Mouse (Mus musculus) gastrocnemius, postnatal 25 days (tissue): ENCODE data around the gene Dtnbp1. TPM values are rescaled to one million over a fixed set of nuclear protein-coding genes. Genes with fewer than 3 reads are reported as not detected.
A peak's percentile ranks its signal among the peaks of the same experiment; 100 is the strongest.

Source experiments
- DNase-seq: peaks from one replicate; pipeline ENCODE4 v3.0.0; 2022
- total RNA-seq, 2 experiments: library from RNA; stranded (reverse); gene quantifications; 1 replicate in 1 of 2; 2 replicates in 1 of 2; pipeline ENCODE4 v1.2.3; 2021

Dtnbp1 gene
- total RNA-seq, 2 experiments from 2014 or later: 36.3 to 38.6 TPM

DNA sequence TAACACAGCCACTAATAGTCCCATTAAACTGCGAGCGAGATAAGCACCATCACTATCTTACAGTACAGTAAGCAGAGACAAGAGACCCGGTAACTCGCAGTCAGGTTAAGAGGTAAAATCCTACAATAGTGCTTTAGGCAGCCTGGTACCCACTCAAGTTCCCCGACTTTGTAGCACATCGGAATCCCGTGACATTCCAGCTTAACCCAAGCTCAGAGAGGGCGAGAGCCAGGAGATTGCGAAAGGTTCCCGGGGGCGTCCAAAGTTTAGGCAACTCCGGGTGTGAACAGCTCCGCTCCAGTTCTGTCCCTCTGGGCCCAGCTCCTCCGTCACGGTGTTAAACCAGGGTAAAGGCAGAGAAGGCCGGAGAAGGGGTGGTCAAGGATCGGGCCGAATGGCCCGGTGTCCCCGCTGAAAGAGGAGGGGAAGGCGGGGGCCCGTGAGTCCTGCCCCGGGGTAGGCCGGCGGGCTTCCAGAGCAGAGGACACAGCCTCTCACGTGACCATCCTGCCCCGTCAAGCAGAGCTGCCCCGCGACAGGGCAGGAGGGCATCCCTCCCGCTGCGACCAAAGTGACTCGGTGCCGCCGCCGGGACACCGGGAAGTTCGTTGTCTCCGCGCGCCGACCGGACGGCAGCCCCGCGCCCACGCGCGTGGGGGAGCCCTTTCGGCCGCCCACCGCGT lies 578 bp downstream of the Dtnbp1 start:
- DNase-seq: peak; percentile 82

DNA sequence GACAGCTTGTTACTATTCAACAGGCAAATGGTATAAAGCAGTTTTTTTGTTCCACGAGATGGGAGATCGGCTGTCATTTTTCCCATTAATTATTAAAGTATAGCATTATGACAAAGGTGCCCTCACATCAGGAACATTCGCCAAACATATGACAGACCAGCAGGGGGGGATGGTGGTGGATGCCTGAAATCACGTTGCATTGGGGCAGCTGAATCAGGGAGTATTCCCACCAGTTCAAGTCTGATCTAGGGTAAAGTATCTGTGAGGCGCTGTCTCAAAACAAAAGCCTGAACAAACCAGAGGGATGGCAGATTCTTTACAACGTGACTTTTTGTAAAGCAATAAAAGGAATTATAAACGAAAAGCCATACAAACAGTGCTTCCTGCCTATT lies 1.1 kb downstream of the Dtnbp1 start:
- no peak for DNase-seq

DNA sequence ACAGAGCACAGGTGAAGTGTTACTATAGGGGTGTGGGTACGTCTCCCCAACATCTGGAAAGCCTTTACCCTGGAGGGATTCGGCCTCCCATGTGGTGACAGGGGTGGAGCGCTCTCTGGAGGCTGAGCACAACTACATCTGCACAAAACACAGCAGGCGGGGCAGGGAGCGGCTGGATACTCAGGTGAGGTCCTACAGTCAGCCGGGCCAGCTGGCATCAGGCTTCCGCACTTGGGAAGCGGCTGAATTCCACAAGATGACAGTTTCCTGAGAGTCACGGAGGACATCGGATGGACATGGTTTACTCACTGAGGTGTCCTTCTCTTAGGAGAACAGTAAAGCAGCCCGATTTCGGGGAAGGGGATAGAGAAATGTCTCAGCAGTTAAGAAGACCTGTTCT lies 2.7 kb downstream of the Dtnbp1 start:
- no peak for DNase-seq

DNA sequence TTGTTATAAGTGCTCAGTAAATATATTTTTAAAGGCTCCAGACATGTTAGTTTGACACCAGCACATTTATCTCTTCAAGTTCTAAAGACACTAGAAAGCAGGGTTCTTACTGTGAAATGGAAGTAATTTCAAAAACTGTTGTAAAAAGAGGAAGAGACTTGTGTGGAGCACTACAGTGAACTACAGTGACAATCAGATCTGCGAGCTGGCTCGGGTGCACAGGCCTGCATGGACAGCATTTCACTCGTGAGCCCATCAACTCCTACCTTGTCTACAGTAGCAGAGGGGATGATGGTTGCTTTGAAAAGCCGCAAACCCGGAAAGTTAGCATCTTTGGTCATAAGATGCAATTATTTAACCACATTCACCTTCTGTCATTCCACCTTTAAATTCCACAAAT lies 5.6 kb downstream of the Dtnbp1 start:
- no peak for DNase-seq

- DNase-seq: no peak
Observed at GRCm38 (mm10) chr13:44992550-44993205, 9.3 kb downstream of the Dtnbp1 start.

- no peak for DNase-seq
Observed at GRCm38 (mm10) chr13:44991936-44992335, 10.0 kb downstream of the Dtnbp1 start.

- no peak for DNase-seq
Observed at GRCm38 (mm10) chr13:44990073-44990682, 11.8 kb downstream of the Dtnbp1 start.

- DNase-seq: no peak
Observed at GRCm38 (mm10) chr13:44986352-44986751, 15.6 kb downstream of the Dtnbp1 start.

DNA sequence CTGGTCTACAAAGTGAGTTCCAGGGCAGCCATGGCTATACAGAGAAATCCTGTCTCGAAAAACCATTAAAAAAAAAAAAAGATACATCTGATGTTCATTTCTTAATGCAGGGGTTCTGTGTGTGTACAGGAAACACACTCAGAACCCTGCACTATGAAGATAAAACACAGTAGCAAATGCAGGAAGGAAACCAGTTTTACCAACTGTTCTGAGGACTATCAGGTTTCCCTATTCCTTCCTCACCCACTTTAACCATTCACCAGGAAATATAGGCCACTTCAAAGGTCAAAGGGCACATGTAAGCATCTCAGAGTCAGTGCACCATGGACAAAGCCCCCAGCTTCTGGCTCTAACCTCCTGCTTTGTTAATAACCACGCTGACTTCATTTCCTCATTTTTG lies 16.6 kb downstream of the Dtnbp1 start:
- DNase-seq: no peak

DNA sequence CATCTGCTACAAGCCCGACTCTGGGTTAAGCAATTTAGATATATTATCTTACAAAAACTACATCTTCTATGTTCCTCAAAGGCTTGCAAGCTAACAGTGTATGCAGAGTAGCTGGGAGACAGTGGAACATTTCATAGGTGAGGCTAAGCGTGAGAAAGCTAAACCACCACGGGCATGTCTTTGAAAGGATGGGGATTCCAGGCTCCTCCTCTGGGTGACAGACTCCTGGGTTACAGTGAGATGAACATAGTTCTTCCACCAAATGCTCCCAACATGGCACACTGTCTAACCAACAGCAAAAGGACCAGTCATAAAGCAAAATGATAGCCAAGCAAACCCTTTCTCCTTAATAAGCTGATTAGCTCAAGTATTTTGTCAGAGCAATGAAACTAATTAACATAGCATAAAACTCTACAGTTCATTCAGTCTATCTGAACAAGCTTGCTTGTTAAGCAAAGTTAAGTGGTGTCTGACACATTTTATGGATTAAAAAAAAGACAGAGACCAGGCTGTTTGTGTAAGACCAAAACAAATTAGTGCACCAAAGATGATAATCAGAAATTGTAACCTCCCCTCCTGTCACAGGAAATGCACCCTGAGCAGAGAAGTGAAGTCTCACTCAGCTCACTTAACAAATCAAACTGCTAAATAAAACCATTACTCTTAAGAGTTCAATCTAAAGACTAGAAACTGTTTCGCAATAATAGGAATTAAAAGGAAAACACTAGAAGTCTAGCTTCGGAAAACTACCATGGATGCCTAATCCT lies 18.1 kb downstream of the Dtnbp1 start:
- DNase-seq: no peak

- no peak for DNase-seq
Observed at GRCm38 (mm10) chr13:44982799-44983198, 19.1 kb downstream of the Dtnbp1 start.

GRCm38 (mm10) chr13:44979433-44979832 lies 22.5 kb downstream of the Dtnbp1 start:
- no peak for DNase-seq

DNA sequence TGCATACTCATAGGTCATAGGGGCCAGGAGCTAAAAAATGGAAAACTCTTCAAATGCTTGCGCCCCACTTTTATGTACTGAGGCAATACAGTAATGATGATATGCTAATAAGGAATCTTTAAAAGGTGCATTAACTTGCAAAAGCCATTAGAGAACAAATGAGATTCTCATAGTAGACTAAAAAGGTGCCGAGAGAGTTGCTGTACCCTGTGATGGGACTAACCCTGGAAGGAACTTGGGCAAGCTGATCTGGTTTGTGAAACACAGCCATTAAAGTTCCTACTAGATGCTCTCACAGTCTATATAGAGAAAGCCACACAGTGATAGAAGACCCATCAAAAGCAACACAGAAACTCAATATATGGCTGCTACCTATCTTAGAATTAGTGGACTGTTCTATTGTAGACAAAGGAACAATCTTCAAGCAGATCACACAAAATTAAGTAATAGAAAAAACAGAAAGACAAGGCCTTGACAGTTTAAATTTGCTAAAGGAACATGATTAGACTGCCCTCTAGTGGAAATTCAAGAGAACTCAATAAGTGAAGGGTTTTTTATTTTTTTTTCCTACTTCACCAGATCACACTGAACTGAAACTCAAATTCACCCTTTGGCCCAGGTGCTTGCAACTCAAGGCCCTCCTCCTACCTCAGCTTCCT lies 24.3 kb downstream of the Dtnbp1 start:
- DNase-seq: no peak

DNA sequence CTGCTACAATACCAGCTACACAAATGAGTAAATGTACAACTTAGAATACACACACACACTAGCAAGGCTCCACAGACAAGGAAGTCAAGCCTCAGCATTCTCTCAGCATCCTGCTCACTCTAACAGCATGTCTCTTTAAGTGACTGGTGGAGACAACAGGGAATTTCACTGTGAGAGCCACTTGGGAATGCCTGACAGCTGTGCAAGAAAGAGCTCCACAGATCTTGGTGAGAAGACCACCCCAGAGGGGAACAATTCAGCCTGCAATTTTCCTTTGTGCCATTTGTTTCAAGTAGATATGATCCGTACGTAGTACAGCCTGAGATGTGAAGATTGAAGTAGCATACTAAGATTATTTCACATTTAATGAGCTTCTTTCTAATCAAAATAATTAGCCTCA lies 24.9 kb downstream of the Dtnbp1 start:
- DNase-seq: no peak

DNA sequence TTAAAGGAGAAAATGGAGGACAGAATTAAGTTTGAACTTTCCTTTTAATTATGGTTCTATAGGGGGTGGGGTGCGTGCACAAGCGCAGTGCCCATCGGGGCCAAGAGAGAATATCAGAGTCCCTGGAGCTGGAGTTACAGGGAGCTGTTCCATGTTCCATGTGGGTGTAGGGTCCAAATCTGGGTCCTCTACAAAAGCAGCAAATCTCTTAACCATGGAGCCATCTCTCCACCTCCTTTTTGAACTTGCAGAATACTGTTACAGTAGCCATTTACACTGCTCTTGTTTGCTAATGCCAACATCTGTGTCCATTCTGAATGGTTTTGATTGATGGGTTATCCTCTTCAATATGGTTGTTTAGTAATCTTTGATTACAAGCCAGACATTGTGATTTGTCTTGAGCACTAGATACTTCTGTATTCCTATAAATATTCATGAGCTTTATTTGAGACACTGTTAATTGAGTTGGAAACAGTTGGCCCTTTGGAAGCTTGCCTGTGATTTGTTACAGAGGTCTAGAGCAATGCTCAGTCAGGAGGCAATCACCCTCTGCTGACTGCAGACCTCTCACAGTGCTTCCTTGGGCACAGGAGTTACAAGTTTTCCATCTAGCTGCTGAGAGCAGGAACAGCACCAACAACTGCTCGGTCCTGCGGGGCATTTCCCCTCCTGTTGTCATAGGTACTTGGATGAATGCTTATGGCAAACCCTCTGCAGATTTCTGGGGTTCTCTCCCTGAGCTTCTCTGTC lies 41.2 kb downstream of the Dtnbp1 start:
- no peak for DNase-seq

- DNase-seq: no peak
Observed at GRCm38 (mm10) chr13:44957049-44957448, 44.9 kb downstream of the Dtnbp1 start.

DNA sequence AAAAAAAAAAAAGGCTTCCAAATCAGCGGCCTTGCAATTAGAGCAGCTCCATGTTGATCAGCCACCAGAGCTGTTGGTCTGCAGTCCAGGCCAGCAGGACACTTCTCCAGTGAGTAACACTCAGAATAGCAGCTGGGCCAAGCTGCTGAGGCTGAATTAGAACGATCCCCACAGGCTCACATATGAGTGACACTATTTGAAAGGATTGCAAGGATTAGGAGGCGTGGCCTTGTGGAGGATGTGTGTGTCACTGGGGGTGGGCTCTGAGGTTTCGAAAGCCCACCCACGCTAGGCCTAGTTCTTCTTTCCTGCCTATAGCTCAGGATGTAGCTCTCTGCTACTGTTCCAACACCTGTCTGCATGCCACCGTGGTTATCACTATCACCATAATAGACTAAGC lies 46.2 kb downstream of the Dtnbp1 start:
- DNase-seq: no peak

- DNase-seq: no peak
Observed at GRCm38 (mm10) chr13:44954232-44954568, 47.7 kb downstream of the Dtnbp1 start.

DNA sequence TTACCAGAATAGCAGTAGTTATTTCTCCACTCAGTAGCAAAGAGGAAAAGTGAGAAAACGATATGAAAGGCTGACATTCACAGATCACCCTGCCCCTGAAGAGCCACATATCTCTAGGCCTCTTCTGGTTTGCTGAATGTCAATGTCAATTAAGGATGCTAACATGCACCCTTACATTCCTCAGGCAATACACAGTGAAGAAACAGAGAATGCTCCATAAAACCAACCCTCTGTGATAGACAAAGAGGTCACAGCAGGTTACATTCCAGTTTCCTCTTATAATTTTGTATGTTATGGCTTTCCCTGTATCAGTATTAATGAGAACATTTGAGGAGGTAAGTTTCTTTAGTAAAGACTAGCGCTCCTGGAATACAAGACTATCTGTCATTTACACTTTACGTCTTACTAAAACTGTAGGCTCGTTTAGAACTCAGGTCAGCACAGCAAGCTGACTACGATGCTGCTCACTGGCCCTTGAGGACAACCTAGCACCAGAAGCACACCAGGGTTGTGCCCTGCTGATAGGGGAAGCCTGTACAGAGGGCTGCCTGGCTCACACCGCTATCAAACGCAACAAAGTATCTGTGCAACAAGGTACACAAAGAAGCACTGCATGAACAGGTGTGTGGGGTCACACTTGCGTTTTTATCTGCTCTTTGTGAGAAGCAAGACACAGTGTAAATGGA lies 48.3 kb downstream of the Dtnbp1 start:
- no peak for DNase-seq

GRCm38 (mm10) chr13:44952393-44953086 lies 49.4 kb downstream of the Dtnbp1 start:
- DNase-seq: no peak
